ENCODE assay signal across 10 mouse cellular contexts in genomic region chr17:3533425-3533824, GRCm38 (mm10). TPM values are rescaled to one million over a fixed set of nuclear protein-coding genes. Genes with fewer than 3 reads are reported as not detected.
DNase-seq lines count a peak whose midpoint lies in the region; ATAC-seq lines count a peak whose summit lies in the region.
"Had no signal": no experiment of that assay in that cellular context is flagged by ENCODE, and none has a peak within 500 bp of the region (broad histone marks: within the 10 kb centered on the region; RNA-seq: fewer than 3 reads in every experiment).

No protein-coding gene starts in this region.

- H3K36me3 ChIP-seq in hindbrain, embryonic 14.5 days (replicated peaks; ENCODE audit: control insufficient read depth, insufficient read depth): no peaks in the 10 kb centered on the region
- H3K36me3 ChIP-seq in hindbrain, embryonic 13.5 days: no peaks in the 10 kb centered on the region
- H3K36me3 ChIP-seq: lung, embryonic 15.5 days had no signal

- no peaks in the 10 kb centered on the region for H3K9me3 ChIP-seq in hindbrain, embryonic 14.5 days (ENCODE audit: control insufficient read depth, low read length)
- no peaks in the 10 kb centered on the region for H3K9me3 ChIP-seq in hindbrain, embryonic 13.5 days
- H3K9me3 ChIP-seq: lung, embryonic 15.5 days had no signal

- ATAC-seq in hindbrain, embryonic 14.5 days (ENCODE audit: low FRiP score): no peak; the same call in 1 of the 2 replicates
- ATAC-seq in hindbrain, embryonic 13.5 days (ENCODE audit: low FRiP score): no peak

- H3K4me1 ChIP-seq in hindbrain, embryonic 14.5 days (replicated peaks; ENCODE audit: control insufficient read depth, insufficient read depth, low read length): no peaks in the 10 kb centered on the region
- H3K4me1 ChIP-seq in hindbrain, embryonic 13.5 days (replicated peaks): no peaks in the 10 kb centered on the region
- H3K4me1 ChIP-seq: lung, embryonic 15.5 days had no signal

- peak; percentile 74 for DNase-seq in hindbrain, embryonic 14.5 days (ENCODE audit: low spot score)
- DNase-seq in right cerebral cortex, postnatal 10 days (ENCODE audit: low spot score in 2 of 2): peak; percentile 52 to 59
- DNase-seq in right cerebral cortex, postnatal 36 days (ENCODE audit: low spot score in 2 of 2): no peak
- peak; percentile 17 for DNase-seq in embryo, embryonic 11.5 days (ENCODE audit: low read depth, low spot score)
- DNase-seq in thymus, postnatal 4 days: peak; percentile 32
- DNase-seq in adrenal gland, postnatal 14 days: no peak
- DNase-seq in neural tube, embryonic 10.5 days (ENCODE audit: extremely low spot score, low spot score): no peak

- H3K4me2 ChIP-seq in hindbrain, embryonic 14.5 days (replicated peaks): no peak overlapping the region
- H3K4me2 ChIP-seq in hindbrain, embryonic 13.5 days: no peak overlapping the region
- H3K4me2 ChIP-seq: lung, embryonic 15.5 days had no signal

- no peak overlapping the region for H3K27ac ChIP-seq in hindbrain, embryonic 14.5 days
- no peak overlapping the region for H3K27ac ChIP-seq in hindbrain, embryonic 13.5 days
- H3K27ac ChIP-seq: lung, embryonic 15.5 days had no signal

- no peak overlapping the region for H3K9ac ChIP-seq in hindbrain, embryonic 14.5 days
- H3K9ac ChIP-seq in hindbrain, embryonic 13.5 days: no peak overlapping the region
- H3K9ac ChIP-seq: lung, embryonic 15.5 days had no signal

- H3K4me3 ChIP-seq in hindbrain, embryonic 14.5 days (replicated peaks; ENCODE audit: low read length): no peak overlapping the region
- no peak overlapping the region for H3K4me3 ChIP-seq in hindbrain, embryonic 13.5 days
- H3K4me3 ChIP-seq: lung, embryonic 15.5 days had no signal

- 29% methylated on average over 1 of the region's 1 CpGs for WGBS in hindbrain, embryonic 14.5 days
- WGBS in hindbrain, embryonic 13.5 days: 24% methylated on average over 1 of the region's 1 CpGs

- H3K27me3 ChIP-seq in hindbrain, embryonic 14.5 days (ENCODE audit: control insufficient read depth, insufficient read depth, low read length): no peaks in the 10 kb centered on the region
- no peaks in the 10 kb centered on the region for H3K27me3 ChIP-seq in hindbrain, embryonic 13.5 days
- H3K27me3 ChIP-seq: lung, embryonic 15.5 days had no signal

RNA-seq across cellular contexts. Expression of gene Cldn20, which starts 1.1 kb away (rescaled TPM):
- polyA plus RNA-seq in hindbrain, embryonic 14.5 days (2014; fragmentation: Nextera tagmentation; extraction: Ambion mirVana): 0.54 TPM in 1 of 2 replicates, not detected in the other
- polyA plus RNA-seq in hindbrain, embryonic 13.5 days (2015; fragmentation: Nextera tagmentation; extraction: Ambion mirVana): 0.27 and 0.53 TPM in 2 replicates
- not detected in 2 replicates for total RNA-seq in adrenal gland, postnatal 14 days (2021)
- polyA plus RNA-seq: heart, embryonic 14.5 days had no signal

RNA-seq across cellular contexts. Expression of gene Tfb1m, which starts 24.2 kb away (rescaled TPM):
- 14.1 and 15.1 TPM in 2 replicates for polyA plus RNA-seq in hindbrain, embryonic 14.5 days (2014; fragmentation: Nextera tagmentation; extraction: Ambion mirVana)
- 14.0 and 14.5 TPM in 2 replicates for polyA plus RNA-seq in hindbrain, embryonic 13.5 days (2015; fragmentation: Nextera tagmentation; extraction: Ambion mirVana)
- total RNA-seq in adrenal gland, postnatal 14 days (2021): 11.6 and 14.6 TPM in 2 replicates

Comparison
In these comparisons a context has a peak if more than half of its experiments do, and no peak if none do; other contexts are left out.
1. DNase-seq: peak in hindbrain, embryonic 14.5 days (single experiment), right cerebral cortex, postnatal 10 days (2 of 2), embryo, embryonic 11.5 days (single experiment) and thymus, postnatal 4 days (single experiment); none in right cerebral cortex, postnatal 36 days (0 of 2), adrenal gland, postnatal 14 days (single experiment) and neural tube, embryonic 10.5 days (single experiment).